Mouse (Mus musculus) skeletal muscle tissue, adult 2 months (tissue): Measurements from ENCODE around the gene Slc25a16.

Experiments
- DNase-seq: peaks from one replicate; pipeline ENCODE4 v3.0.0-alpha.2; 2012; ENCODE audit warnings: low read depth, low spot score

Gene Slc25a16

DNA sequence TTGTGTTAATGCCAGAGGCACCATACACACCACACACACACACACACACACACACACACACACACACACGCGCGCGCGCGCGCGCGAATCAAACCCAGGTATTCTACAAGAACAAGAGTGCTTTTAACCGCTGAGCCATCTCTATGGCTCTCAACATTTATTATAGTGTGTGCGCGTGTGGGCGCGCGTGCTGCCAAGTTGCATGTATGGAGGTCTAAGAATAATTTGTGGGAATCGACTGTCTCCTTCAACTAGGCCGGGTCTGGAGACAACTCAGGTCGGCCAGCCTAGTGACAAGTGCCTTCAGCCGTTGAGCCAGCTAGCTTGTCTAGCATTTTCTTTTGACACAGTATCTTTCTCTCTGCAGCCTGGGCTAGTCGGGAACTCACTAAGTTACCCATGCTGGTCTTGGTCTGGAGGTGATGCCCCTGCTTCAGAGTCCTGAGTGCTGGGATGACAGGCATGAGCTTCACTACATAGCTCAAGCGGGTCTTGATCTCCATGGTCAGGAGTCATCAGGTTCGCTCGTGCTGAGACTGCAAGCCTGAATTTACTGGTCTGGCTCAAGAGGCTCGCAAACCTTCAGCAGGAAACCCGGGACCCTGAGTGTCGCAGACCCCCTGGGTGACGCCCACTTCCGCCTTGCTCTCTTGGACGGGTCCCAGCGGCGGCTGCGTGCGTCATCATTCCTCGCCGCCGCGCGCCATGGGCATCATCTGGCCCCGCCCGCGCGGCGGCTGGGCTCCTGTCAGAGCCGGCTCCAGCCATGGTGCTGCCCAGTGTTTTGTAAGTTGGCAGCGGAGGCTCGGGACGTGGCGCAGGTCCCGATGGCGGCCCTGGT lies at the start of gene Slc25a16:
Slc25a16 (plus strand) TSS at position 709 of the 841 bp plus-strand sequence.
- peak; percentile 88 for DNase-seq

- no peak for DNase-seq
Observed at GRCm38 (mm10) chr10:62874828-62875227, 45.6 kb upstream of the Slc25a16 start.

- DNase-seq: no peak
Observed at GRCm38 (mm10) chr10:62875565-62875964, 44.9 kb upstream of the Slc25a16 start.

- DNase-seq: no peak
Observed at GRCm38 (mm10) chr10:62878056-62878455, 42.4 kb upstream of the Slc25a16 start.

- DNase-seq: no peak
Observed at GRCm38 (mm10) chr10:62881211-62881610, 39.2 kb upstream of the Slc25a16 start.

DNA sequence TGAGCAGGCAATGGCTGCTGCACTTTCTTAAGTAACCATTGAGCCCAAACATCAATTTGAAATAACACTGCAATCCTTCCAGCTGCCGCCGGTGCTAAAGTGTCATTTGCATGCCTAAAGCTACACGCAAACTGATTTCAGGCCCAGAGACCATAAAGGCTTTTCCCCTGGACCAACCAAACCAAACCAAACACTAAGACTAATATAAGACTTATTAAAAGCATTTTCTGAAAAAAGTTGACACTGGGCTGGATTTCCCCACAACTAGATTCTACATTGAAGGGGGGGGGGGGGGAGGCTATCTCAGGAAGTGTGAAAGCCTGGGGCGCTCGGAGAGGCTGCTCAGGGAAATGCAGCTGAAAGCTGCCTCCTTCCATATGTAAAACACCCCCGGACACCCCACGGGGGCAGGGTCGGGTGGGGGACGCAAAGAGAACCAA lies 36.5 kb upstream of the Slc25a16 start:
- no peak for DNase-seq

DNA sequence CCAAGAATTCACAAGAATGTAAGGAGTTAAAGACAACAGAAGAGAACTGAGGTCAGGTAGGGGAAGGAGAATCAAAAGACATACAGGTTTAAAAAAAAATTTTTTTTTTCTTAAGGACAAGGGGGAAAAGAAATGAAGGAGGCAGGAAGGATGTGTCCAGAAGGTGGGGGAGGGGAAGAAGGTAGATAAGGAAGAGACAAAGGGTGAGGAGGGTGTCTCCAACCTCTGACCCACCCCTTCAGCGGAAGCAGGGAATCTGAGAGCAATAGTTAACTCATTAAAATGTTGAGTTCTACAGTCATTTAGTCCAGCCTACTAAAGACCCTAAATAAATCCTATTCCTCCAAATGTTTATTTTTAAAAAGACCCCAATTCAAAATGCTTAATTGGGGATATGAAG lies 35.9 kb upstream of the Slc25a16 start:
- no peak for DNase-seq

- no peak for DNase-seq
Observed at GRCm38 (mm10) chr10:62885460-62885859, 35.0 kb upstream of the Slc25a16 start.

- no peak for DNase-seq
Observed at GRCm38 (mm10) chr10:62885969-62886798, 34.2 kb upstream of the Slc25a16 start.

DNA sequence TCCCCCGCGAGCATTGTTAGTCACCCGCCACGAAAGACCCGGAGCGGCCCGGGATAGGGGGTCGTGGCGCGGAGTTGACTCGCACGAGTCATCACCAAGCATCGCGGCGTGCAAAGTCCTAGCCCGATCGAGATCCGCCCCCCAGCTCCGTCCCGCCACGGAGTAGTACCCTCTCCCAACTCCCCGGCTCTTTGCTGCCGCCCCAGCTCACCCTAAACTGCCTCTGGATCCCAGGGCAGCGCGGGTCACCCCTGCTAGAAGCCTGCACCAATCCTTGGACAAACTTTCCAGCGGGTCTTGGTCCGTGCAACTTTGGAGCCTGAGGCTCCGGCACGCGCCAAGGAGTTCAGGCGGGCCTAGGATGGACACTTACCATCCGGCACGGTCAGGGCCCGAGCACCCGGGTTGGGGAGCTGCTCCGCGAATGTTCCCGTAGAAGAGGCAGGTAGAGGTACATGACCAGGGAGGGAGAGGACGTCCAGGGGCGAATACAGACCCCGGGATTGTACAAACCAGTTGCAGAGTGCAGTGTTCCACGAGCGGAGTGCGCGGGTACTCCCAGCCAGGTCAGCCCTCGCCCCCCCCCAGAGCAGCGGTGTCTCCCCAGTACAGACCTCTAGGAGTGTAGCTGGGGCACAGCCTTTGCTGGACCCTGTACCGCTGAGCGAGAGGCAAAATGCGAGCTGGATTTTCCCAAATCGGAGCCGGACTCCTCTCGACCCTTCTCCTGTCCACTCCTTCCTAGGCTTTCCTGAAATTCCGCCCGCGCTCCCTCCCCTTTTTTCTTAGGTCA lies 33.4 kb upstream of the Slc25a16 start:
- DNase-seq: no peak

DNA sequence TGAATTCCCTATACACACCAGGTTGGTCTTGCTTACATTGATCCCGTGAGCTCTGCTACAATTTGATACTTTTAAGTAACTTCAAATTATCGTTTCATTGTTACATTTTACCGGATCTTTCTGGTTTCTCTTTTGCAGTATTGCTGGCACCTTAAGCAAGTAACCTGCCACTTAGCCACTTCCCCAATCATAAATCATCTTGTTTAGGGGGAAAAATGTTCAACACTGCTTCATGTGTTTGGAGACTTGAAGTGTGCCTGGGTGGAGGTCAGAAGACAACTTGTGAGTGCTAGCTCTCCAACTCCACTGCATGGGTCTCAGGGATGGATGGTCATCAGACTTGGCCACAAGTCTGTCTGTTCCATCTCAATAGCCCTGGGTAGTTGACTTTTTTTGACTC lies 29.4 kb upstream of the Slc25a16 start:
- DNase-seq: no peak

DNA sequence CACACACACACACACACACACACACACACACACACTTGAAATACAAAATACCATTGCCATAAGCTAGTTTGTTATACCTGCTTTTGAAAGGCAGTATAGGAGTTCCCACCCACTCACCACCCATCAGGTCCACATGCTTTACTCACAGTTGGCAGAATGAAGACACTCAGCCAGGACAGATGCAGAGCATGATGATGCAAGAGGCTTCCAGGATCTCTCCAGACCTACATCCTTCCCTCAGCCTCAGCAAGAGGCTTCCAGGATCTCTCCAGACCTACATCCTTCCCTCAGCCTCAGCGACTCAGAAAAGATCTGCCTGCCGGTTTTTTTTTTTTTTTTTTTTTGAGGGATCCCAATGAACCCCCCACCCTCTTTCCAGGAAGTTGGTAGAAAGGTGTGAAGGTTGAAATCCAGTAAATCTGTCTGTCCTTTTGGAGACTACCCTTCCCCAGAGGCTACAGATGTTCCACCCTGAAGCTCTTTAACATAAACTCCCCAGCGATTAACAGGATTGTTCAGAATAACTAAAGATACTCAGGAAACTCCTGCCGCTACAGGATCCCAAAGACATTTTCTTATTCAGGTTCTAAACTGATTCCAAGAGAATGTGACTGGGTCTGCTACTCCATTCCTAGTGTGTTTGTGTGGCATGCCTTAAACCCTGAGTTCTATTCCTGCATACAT lies 27.7 kb upstream of the Slc25a16 start:
- DNase-seq: no peak

DNA sequence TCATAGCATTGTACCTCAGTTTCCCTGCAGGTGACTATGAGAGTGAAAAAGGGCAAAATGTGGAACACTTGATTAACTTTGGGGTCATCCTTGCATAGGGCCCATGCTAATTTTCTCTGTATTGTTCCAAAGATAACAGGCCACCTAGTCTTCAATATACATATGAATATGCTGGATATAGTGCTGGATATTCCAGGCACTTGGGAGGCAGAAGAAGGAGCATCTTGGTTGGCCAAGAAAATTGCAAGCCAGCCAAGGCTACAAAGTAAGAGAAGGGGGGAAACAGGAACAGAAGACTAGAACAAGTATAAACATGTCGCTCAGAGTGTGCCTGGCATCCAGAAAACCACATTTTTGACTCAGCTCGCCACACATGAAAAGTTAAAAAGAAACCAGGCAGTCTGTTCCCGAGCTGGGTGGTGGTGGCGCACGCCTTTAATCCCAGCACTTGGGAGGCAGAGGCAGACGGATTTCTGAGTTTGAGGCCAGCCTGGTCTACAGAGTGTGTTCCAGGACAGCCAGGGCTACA lies 27.0 kb upstream of the Slc25a16 start:
- DNase-seq: no peak

DNA sequence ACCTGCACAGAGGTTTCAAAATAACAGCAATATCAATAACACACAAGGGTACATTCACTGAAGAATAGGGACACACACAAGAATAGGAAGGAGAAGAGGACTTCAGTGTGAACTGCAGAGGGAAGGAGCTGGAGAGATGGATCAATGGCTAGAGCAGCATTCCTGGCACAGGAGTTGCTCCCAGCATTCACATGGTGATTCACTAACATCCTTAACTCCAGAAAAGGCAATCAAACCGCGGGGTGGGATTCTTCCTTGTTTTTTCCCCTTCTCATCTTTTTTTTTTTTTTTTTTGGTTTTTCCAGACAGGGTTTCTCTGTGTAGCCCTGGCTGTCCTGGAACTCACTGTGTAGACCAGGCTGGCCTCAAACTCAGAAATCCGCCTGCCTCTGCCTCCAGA lies 26.0 kb upstream of the Slc25a16 start:
- DNase-seq: no peak

DNA sequence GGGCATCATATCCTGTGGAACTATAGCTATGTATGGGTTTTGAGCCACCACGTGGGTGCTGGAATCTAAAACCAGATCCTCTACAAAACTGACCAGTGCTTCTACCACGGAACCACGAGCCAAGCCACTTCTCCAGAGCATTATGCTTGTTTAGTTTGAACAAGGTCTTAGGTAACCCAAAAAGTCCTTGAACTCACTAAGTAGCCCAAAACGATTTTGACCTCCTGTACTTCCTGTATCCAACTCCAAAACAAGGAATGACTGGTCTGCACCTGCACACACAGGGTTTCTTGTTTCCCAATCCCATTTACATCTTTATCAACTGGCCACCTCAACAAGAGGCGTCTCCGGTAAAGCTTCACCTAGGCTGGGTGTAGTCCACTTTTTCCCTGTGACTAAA lies 25.0 kb upstream of the Slc25a16 start:
- no peak for DNase-seq

- no peak for DNase-seq
Observed at GRCm38 (mm10) chr10:62896035-62896434, 24.4 kb upstream of the Slc25a16 start.

DNA sequence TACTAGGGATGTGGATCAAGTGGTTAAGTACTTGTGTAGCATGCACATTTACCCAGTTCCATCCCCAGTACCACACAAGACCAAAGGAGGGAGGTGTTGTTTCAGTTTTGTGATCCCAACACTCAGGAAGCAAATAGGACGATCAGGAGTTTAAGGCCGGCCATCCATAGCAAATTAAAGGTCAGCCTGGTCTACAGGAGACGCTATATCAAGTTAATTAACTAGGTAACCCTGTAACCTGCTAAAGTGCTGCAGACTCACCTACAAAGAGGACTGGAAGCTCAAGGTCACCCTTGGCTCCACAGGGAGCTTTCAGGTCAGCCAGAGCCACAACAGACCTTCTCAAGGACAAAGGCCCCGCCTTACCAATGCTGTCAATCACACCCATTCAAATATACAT lies 23.7 kb upstream of the Slc25a16 start:
- no peak for DNase-seq

DNA sequence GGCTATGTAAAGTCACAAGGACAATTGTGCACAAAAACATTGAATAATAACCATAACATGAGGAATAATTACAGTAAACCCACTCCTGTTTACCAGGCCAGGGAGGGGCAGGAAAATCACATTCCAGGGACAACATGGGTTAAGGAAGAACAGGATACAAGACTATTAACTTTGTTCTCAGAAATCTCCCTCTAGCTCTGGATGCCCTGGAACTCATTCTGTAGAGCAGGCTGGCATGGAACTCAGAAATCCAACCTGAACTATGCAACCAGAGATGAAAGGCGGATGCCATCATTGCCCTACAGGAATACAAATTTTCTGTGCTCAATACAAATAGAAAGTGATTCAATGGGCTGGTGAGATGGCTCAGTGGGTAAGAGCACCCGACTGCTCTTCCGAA lies 23.0 kb upstream of the Slc25a16 start:
- no peak for DNase-seq

DNA sequence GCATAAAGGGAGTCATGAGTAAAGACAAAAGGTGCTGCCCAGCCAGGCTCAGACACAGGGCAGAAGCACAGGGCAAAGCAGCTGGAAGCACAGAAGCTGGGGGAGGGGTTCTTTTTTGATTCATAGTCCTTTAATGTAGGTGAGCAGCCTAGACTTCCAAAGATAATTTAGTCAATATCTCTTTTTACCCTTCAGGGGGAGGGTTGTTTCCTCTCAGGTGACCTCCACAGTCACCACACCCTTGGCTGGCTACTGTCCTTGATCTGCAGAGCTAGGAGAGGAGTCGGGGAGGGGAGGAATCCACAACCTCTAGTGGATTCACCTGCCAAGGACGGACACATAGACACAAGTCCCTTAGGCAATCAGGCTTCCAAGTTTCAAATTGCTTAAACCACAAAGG lies 22.4 kb upstream of the Slc25a16 start:
- DNase-seq: no peak

GRCm38 (mm10) chr10:62900144-62900543 lies 20.3 kb upstream of the Slc25a16 start:
- DNase-seq: no peak

DNA sequence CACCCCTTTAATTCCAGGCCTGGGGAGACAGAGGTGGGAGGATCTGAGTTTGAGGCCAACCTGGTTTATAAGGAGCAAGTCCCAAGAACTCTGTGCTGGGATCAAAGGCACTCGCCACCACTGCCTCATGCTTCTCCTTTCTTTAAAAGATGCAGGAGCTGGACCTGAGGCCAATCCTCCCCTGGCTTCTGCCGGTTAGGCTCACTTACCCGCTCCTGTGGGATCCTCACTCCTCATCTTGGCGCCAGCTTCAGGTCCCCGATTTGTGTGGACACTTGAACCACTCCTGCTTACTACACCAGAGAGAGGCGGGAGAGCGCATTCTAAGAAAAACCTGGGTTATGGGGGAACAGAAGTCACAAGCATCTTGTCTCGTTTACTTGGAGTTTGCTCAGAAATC lies 18.6 kb upstream of the Slc25a16 start:
- no peak for DNase-seq
